Mouse (Mus musculus) CH12.LX (cell line): Measurements from ENCODE around the gene Cep89.

Experiments
- CTCF ChIP-seq, 2 experiments: IDR thresholded peaks in 1 of 2; conservative IDR thresholded peaks in 1 of 2; 2 replicates each; pipeline ENCODE4 v1.5.1; 2011 to 2012; ENCODE audit warnings: low read depth in 2 of 2, low read length in 2 of 2, improper control_type of control experiment in 1 of 2, inconsistent platforms in 1 of 2, mild to moderate bottlenecking in 1 of 2, moderate library complexity in 1 of 2
- E2F4 ChIP-seq: IDR thresholded peaks from 2 replicates; pipeline ENCODE4 v1.6.1; 2011; ENCODE audit warnings: low read depth, low read length, improper control_type of control experiment; ENCODE audit not compliant: insufficient replicate concordance
- ZC3H11A ChIP-seq: IDR thresholded peaks from 2 replicates; pipeline ENCODE4 v1.6.1; 2012; ENCODE audit warnings: low read depth, mild to moderate bottlenecking, inconsistent platforms, low read length, improper control_type of control experiment

- TF ChIP-seq E2F4 (no peak), ZC3H11A (no peak), CTCF (conservative IDR thresholded peaks at IDR 0.05 in 1 of 2, IDR thresholded peaks at IDR 0.05 in 1 of 2; ENCODE audit: low read depth in 2 of 2, low read length in 2 of 2) (no peak)
Observed at GRCm38 (mm10) chr7:35362253-35362652, 34.6 kb upstream of the Cep89 start.
